Mouse (Mus musculus) erythroblast, embryonic 14.5 days (primary cell): ENCODE results near the gene Grap. TPM values are rescaled to one million over a fixed set of nuclear protein-coding genes. Genes with fewer than 3 reads are reported as not detected.

Source experiments
- H3K27me3 ChIP-seq: 2 replicates; pipeline ENCODE4 v1.6.1; 2012; ENCODE audit warnings: inconsistent platforms; ENCODE audit not compliant: control insufficient read depth
- H3K36me3 ChIP-seq: 2 replicates; pipeline ENCODE4 v1.6.1; 2012; ENCODE audit warnings: mild to moderate bottlenecking, inconsistent platforms; ENCODE audit not compliant: control insufficient read depth
- H3K4me1 ChIP-seq: 2 replicates; pipeline ENCODE4 v1.6.1; 2012; ENCODE audit warnings: inconsistent platforms; ENCODE audit not compliant: control insufficient read depth
- H3K4me3 ChIP-seq: replicated peaks from 2 replicates; pipeline ENCODE3; 2012; ENCODE audit warnings: moderate library complexity, mild to moderate bottlenecking, inconsistent platforms
- H3K9me3 ChIP-seq: 2 replicates; pipeline ENCODE4 v1.6.1; 2012; ENCODE audit warnings: low read length, inconsistent platforms, mixed read lengths; ENCODE audit not compliant: control insufficient read depth
- GATA1 ChIP-seq: IDR thresholded peaks from 2 replicates; pipeline ENCODE4 v1.6.1; 2012; ENCODE audit warnings: low read length, inconsistent platforms, mixed read lengths
- TAL1 ChIP-seq: IDR thresholded peaks from 3 replicates; pipeline ENCODE4 v1.6.1; 2012; ENCODE audit warnings: low read length, inconsistent platforms, mixed read lengths
- polyA plus RNA-seq: library from polyadenylated mRNA; stranded (reverse); fragments of >175 nt; gene quantifications from 2 replicates; pipeline ENCODE4 v1.2.3, GENCODE M21; 2012

Grap gene
- polyA plus RNA-seq, 1 experiment = 0.06 TPM

GRCm38 (mm10) chr11:61702494-61702893 lies 49.4 kb downstream of the Grap start:
- Histone ChIP-seq H3K27me3 (no peaks in the 10 kb centered on the region), H3K4me1 (peaks cover 5% of the 10 kb centered on the region), H3K36me3 (peaks cover 87% of the 10 kb centered on the region), H3K4me3 (no peak overlapping the region), H3K9me3 (no peaks in the 10 kb centered on the region)
- TF ChIP-seq GATA1 (no peak), TAL1 (no peak)

DNA sequence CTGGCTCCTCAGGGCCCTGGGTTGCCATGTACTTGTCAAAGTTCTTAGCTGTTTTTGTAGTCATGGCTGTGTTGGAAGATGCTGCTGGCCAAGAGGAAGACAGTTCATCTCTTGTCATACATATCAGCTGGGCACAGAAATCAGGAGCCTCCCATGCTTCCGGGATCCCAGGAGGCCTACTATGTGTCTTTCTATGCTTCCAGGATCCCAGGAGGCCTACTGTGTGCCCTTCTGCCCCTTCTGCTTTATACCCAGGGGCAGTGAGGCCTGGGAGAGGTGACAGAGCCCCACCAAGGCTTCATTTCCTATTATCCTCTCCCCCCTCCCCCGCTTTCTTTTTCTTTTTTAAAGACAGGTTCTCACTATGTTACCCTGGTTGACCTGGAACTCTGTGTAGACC lies 52.5 kb downstream of the Grap start:
- no peaks in the 10 kb centered on the region for H3K27me3 ChIP-seq
- H3K9me3 ChIP-seq = no peaks in the 10 kb centered on the region
- TF ChIP-seq TAL1 = no peak
- TF ChIP-seq GATA1 = no peak
- H3K4me3 ChIP-seq = no peak overlapping the region
- peaks cover 64% of the 10 kb centered on the region for H3K36me3 ChIP-seq
- H3K4me1 ChIP-seq = peaks cover 5% of the 10 kb centered on the region

DNA sequence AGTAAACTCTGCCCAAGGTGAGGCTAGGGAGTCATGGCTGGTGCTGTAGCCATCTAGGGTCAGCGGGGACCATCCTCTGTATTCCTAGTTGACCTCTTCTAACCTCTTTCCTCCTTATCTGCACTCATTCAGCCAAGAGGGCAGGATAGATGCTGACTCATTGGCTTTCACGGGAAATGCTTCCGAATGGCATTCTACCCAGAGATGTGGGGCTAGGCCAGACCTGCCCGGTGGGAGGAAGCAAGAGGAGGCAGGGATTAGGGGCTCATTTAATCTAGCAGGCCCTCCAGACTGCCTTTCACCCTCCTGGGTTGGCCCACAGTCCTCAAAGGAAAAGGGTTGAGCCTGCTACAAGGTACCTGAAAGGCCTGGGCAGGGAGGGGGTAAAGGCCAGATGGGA lies 53.2 kb downstream of the Grap start:
- H3K27me3 ChIP-seq = no peaks in the 10 kb centered on the region
- H3K4me3 ChIP-seq = no peak overlapping the region
- H3K9me3 ChIP-seq = no peaks in the 10 kb centered on the region
- peaks cover 5% of the 10 kb centered on the region for H3K4me1 ChIP-seq
- peaks cover 57% of the 10 kb centered on the region for H3K36me3 ChIP-seq
- TF ChIP-seq GATA1 (no peak), TAL1 (no peak)

GRCm38 (mm10) chr11:61708928-61709327 lies 55.9 kb downstream of the Grap start:
- Histone ChIP-seq H3K36me3 (peaks cover 30% of the 10 kb centered on the region), H3K4me3 (no peak overlapping the region), H3K27me3 (no peaks in the 10 kb centered on the region), H3K9me3 (no peaks in the 10 kb centered on the region), H3K4me1 (peaks cover 5% of the 10 kb centered on the region)
- TF ChIP-seq GATA1 (no peak), TAL1 (no peak)

DNA sequence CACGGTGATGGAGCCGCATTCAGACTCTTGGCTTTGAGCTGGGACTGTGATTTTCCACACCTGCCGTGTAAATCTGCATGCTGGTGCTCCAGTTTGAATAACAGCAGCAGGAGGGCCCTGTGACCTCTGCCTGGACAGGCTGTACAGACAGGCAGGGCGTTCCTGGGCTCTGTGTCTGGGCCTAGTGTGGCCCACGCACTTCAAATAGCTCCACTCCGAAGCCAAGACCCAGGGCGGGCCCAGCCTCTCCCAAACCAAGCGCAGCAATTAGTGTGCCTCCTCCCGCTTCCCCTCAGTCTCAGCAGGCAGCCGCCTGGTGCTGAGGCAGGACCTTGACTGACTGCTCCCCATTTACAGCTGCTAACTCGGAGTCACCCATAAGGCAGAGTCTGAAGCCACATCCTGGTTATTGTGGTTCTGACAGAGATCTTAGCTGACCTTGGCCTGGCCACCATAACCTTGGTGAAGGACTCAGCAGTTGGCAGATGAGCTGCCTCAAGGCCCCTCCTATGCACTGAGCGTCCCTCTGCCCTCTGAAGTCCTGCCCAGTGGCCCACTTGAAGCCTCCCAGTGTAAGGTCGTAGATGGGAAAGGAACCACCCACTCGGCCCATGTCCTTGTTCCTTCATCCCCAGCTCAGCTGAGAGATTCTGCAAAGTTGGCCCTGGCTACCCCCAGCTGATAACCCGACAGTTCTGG lies 60.2 kb downstream of the Grap start:
- Histone ChIP-seq H3K9me3 (no peaks in the 10 kb centered on the region), H3K4me3 (no peak overlapping the region), H3K4me1 (peaks cover 11% of the 10 kb centered on the region), H3K27me3 (0 out of 2 replicates have a peak, but pooled peaks cover 2% of the 10 kb centered on the region), H3K36me3 (peaks cover under 1% of the 10 kb centered on the region; the same call in 1 of the 2 replicates)
- no peak for TF ChIP-seq GATA1
- TF ChIP-seq TAL1 = no peak

GRCm38 (mm10) chr11:61714346-61715117 lies 61.5 kb downstream of the Grap start:
- no peaks in the 10 kb centered on the region for H3K9me3 ChIP-seq
- H3K27me3 ChIP-seq = 0 out of 2 replicates have a peak, but pooled peaks cover 2% of the 10 kb centered on the region
- no peak overlapping the region for H3K4me3 ChIP-seq
- H3K36me3 ChIP-seq = no peaks in the 10 kb centered on the region
- TF ChIP-seq GATA1 (no peak), TAL1 (no peak)
- H3K4me1 ChIP-seq = peaks cover 11% of the 10 kb centered on the region

GRCm38 (mm10) chr11:61715130-61715529 lies 62.1 kb downstream of the Grap start:
- Histone ChIP-seq H3K27me3 (0 out of 2 replicates have a peak, but pooled peaks cover 2% of the 10 kb centered on the region), H3K36me3 (no peaks in the 10 kb centered on the region), H3K4me1 (peaks cover 11% of the 10 kb centered on the region), H3K9me3 (no peaks in the 10 kb centered on the region), H3K4me3 (no peak overlapping the region)
- TF ChIP-seq TAL1 (no peak), GATA1 (no peak)

- 0 out of 2 replicates have a peak, but pooled peaks cover 2% of the 10 kb centered on the region for H3K27me3 ChIP-seq
Measured at GRCm38 (mm10) chr11:61717990-61718389, 64.9 kb downstream of the Grap start.

GRCm38 (mm10) chr11:61719387-61719786 lies 66.3 kb downstream of the Grap start:
- Histone ChIP-seq H3K4me3 (no peak overlapping the region), H3K27me3 (0 out of 2 replicates have a peak, but pooled peaks cover 2% of the 10 kb centered on the region)

More at GRCm38 (mm10) chr11:61717990-61718389, 64.9 kb downstream of the Grap start:
- peaks cover 11% of the 10 kb centered on the region for H3K4me1 ChIP-seq
- no peak overlapping the region for H3K4me3 ChIP-seq
- no peak for TF ChIP-seq TAL1
- TF ChIP-seq GATA1 = no peak
- H3K36me3 ChIP-seq = no peaks in the 10 kb centered on the region
- no peaks in the 10 kb centered on the region for H3K9me3 ChIP-seq

More at GRCm38 (mm10) chr11:61719387-61719786, 66.3 kb downstream of the Grap start:
- peaks cover 9% of the 10 kb centered on the region for H3K4me1 ChIP-seq
- H3K36me3 ChIP-seq = no peaks in the 10 kb centered on the region
- TF ChIP-seq TAL1 (no peak), GATA1 (no peak)
- H3K9me3 ChIP-seq = no peaks in the 10 kb centered on the region
